Mouse (Mus musculus): Measurements from ENCODE around the gene Zfp536. TPM values are rescaled to one million over a fixed set of nuclear protein-coding genes. Genes with fewer than 3 reads are reported as not detected.

Zfp536 gene
- total RNA-seq, 2 experiments from 2014 or later, result 0.61 to 1.2 TPM

DNA sequence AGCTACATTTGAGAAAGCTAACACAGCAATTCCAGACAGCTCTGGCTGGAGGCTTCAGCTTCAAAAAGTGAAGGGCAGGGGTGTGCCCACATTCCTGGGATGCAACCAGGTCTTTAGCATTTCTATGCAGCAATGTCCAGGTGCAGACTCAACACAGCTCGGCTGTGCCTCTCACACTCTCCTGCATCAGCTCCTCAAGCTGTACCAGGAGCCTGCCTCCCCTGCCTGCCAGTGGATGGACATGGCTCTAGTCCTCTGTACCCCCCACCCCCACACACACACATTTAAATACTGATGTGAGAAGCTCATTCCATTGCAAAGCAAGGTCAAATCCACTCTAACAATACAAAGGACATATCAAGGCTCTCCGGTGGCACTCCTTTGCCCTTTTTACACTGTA, 298.0 kb downstream of the Zfp536 start:
- intact Hi-C loops (cut with DNase I), result no loop called here
- TF ChIP-seq CTCF (IDR thresholded peaks at IDR 0.05), result no peak
- DNase-seq, result no peak

DNA sequence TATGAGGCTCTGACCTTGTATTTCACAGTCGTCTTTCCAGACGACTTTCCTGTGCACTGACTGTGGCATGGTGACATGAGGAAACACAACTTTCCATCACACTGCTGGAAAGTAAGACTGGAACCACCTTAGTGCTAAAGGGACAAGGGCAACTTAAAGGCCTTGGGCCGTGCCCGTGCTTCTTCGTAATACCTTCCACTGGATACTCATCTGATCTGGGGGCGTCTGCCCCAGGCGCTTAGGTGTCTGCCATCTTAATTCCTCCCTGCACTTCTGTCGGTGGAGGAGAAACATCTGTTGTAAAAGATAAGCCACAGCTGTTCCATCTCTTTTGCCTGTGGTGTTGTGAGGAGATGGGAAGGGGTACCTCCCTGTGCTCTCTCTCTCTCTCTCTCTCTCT, 299.2 kb downstream of the Zfp536 start:
- no peak overlapping the region for H3K27ac ChIP-seq
- DNase-seq, result no peak
- intact Hi-C loops (cut with DNase I), result no loop called here
- no peak overlapping the region for H3K4me3 ChIP-seq
- no peak for TF ChIP-seq CTCF (IDR thresholded peaks at IDR 0.05)

More for the DNA sequence above, 298.0 kb downstream of the Zfp536 start:
- no peak overlapping the region for H3K4me3 ChIP-seq
- no peak overlapping the region for H3K27ac ChIP-seq

DNA sequence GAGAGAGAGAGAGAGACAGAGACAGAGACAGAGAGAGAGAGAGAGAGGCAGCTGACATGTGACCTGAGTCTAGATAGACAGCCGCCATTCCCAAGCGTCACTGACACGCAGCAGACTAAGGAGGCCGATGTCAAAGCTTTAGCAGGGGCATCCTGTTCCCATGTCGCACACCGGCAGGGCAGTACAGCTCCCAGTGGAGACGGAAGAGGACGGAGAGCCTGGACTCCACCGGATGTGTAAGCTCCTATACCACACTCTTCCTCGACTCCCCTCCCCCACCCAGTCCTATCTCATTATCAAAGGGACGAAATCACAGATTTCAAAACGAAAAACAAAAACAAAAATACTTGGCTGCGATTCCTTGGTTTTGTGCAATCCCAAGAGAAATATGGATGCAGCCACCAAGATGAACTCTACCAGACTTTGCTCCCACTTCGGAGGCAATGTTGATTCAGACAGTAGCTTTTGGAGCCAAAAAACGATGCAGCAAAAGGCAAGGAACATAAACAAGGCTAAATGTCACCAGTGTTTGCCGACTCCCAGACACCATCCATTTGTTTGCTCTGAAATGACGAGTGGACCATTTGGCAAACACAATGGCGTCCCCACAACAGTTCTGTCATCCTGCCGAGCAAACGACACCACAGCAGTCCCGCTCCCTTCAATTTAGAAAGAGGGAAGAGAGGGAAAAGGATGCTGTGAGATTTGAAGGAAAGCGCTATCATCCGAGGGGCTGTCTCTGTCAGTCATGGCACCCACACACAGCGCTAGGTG, 299.9 kb downstream of the Zfp536 start:
- no peak for DNase-seq
- no peak overlapping the region for H3K4me3 ChIP-seq
- no peak overlapping the region for H3K27ac ChIP-seq
- no peak for TF ChIP-seq CTCF (IDR thresholded peaks at IDR 0.05)
- intact Hi-C loops (cut with DNase I), result no loop called here

DNA sequence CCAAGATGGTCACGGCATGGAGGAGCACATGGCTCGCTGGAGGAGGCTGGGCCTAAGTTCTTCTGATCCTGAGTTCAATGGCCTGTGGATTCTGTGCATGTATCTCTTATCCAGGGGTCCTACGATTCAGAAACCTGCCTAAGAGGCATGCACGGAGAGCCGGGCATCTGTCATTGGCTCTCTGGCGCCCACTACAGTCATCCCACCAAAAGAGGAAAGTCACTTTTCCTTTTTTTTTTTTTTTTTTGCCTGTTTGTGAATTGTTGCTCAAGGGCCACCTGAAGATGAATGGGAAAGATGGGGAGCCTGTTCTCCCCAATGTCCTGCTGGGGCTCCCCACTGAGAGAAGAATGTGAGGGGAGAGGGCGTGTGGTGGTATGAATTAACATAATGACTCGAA, 301.7 kb downstream of the Zfp536 start:
- no peak for DNase-seq
- Histone ChIP-seq H3K4me3 (no peak overlapping the region), H3K27ac (no peak overlapping the region)
- intact Hi-C loops (cut with DNase I), result no loop called here
- TF ChIP-seq CTCF (IDR thresholded peaks at IDR 0.05), result peak; percentile 18; the same call in 1 of the 2 replicates

DNA sequence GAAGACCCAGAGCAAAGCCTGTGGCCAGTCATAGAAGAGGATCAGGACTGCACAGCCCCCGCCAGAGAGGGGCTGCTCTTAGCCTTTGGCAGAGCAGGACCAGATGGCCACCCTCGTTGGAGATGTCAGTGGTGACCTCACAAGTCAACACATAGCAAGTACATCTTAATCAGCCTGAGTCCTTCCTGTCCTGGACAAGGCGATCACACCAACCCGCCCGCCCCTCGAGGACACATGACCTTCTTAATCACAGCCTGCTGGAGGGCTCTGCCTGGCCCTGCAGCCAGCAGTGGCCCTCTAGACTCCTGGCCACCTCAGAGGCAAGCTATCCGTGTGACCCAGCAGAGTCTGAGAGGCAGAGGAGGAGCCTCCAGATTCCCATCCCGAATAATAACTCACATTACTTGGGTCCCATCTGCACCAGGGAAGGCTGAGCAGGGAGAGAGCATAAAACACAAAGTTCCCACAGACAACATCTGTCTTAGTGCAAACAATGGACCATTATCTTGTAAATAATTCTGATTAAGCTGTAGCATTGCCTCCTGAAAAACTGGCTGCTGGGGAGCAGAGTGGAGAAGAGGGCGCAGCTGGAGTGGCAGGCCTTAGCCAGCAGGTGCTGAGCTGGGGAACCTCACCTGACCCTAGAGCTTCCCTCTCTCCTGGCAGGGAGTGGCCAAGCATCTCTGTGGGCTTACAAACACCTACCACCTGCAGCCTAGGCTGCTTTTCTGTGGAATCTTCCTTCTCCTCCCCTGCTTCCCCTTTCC, 306.8 kb downstream of the Zfp536 start:
- Histone ChIP-seq H3K27ac (no peak overlapping the region), H3K4me3 (no peak overlapping the region)
- no peak for DNase-seq
- no peak for TF ChIP-seq CTCF (IDR thresholded peaks at IDR 0.05)
- intact Hi-C loops (cut with DNase I), result no loop called here

DNA sequence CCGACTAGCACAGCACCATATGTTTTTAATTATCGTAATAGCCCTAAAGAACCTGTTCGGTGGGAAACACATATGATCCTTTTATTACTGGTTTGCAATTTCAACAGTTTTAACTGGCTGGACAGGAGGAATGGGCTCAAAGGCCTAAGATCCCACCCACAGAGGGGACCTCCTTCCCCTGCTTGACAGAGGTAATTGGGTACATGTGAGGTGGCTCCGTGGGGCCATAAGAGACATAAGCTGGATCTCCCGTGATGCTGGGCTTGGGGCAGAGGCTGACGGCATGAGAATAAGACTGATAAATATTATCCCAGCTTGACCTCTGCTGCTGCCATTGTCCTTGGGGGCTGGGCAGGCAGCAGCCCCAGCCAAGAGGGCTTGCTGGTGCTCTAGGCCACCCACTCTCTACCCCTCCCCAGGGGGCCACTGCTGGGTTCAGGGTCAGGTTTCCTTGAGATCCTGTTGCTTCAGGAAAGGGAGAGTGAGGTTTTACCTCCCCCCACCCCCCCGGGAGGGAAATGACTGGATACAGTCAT, 309.2 kb downstream of the Zfp536 start:
- no peak overlapping the region for H3K27ac ChIP-seq
- DNase-seq, result no peak
- H3K4me3 ChIP-seq, result no peak overlapping the region
- intact Hi-C loops (cut with DNase I), result no loop called here
- TF ChIP-seq CTCF (IDR thresholded peaks at IDR 0.05), result no peak

DNA sequence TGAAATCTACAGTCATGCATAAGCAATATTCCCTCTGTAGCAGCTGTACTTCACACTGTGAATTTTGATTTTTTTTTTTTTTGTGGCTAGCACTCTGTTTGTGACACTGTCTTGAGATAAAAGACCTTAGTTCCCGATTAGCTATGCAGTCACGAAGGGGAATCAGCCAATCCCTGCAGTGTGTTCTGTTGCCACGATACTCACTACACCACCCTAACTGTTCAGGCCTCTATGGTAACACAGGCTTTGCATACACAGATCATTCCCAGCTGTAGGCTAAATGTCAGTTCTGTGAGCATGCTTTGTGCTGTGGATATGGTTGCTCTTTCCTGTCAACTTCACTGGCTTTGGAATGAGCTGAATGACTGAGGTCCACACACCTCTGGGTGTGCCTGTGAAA, 325.9 kb downstream of the Zfp536 start:
- no peak for TF ChIP-seq CTCF (IDR thresholded peaks at IDR 0.05)
- intact Hi-C loops (cut with DNase I), result no loop called here
- H3K27ac ChIP-seq, result no peak overlapping the region
- H3K4me3 ChIP-seq, result no peak overlapping the region
- no peak for DNase-seq

DNA sequence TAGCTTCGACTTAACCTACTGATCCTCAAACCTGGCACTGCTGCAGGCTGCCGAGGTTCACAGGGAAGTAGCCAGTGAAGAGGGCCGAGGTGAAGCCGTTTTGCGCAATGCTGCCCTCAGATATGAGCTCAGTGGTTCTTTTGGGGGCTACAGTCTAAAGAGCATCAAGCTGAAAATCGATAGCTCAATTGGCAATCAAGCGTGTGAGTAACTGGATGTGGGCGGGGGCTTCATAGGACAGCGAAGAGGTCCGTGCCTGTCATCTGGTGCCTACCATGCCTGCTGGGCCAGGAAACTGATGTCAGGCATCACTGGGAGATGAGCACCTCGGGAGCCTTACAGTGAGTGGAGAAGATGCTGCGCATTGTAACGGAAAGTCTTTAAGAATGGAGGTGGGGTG, 333.5 kb downstream of the Zfp536 start:
- TF ChIP-seq CTCF (IDR thresholded peaks at IDR 0.05), result no peak
- no peak overlapping the region for H3K27ac ChIP-seq
- no peak for DNase-seq
- H3K4me3 ChIP-seq, result no peak overlapping the region
- intact Hi-C loops (cut with DNase I), result no loop called here

DNA sequence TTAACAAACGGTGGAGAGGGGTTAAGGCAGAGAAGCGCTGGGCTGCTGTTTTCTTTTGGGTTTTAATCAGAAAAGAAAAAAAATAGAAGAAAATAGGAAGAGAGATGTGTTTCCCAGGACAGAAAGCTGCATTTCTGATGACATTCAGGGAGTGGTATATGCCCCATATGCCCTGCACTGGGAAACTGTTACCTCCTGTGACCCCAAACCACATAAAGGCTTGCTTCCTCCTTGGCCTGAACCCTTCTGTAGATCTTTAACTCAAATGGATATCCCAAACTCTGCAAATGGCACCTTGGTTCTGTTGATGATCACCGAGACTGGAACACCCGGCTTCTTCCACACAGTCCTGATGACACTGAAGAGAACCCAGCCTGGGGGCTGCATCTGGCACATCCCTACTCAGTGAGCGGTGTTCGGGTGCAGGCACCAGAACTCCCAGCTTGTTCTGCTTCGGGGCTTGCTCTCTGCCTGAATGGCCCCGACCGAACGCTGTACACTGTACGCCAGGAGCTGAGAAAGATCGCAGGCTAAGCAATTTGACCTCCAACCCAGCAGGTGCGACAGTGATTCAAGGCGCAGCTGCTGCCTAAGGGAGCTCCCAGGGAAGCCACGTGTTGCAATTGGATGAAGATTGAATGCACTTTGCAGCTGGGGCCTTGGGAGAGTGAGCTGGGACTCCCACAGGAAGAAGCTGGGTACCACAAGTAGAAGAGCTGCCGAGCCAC, 334.2 kb downstream of the Zfp536 start:
- intact Hi-C loops (cut with DNase I), result no loop called here
- Histone ChIP-seq H3K4me3 (no peak overlapping the region), H3K27ac (no peak overlapping the region)
- DNase-seq, result peak; percentile 23
- TF ChIP-seq CTCF (IDR thresholded peaks at IDR 0.05), result no peak

DNA sequence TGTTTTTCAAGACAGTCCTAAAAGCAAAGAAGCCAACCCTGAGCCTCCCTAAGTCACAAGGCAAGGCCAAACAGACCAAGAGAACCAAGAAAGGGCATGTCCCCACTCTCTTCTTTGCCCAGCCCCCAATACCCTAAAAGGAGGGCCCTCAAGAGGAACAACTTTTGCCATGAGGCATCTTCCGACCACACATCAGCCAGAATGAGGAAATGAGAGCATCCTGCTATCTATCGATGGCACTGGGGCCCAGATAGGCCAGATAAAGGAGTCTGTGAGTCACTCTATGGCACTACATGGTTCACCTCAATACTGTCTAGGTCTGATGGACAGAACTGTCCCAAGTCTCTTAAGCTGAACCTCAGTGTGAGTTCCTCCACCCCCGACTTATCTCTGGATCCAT, 335.6 kb downstream of the Zfp536 start:
- Histone ChIP-seq H3K4me3 (no peak overlapping the region), H3K27ac (no peak overlapping the region)
- no peak for TF ChIP-seq CTCF (IDR thresholded peaks at IDR 0.05)
- intact Hi-C loops (cut with DNase I), result no loop called here
- no peak for DNase-seq

DNA sequence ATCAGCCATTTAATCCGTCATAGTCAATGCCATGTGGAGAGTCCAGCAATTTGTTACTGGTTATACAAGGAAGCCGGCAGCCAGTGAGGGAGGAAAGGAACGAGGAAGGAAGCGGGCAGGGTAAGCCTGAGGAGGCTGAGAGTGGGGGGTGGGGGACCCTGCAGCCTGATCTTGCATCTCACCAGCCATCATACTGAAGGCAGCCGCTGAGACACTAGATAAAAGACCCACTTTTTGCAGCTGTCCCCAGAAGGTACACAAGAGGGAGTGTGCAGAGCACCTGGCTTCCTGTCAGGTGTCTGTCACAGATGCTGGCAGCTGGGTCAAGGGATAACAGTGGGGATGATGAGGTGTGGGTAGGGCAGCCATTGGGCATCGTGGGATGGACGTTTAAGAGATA, 340.3 kb downstream of the Zfp536 start:
- Histone ChIP-seq H3K27ac (no peak overlapping the region), H3K4me3 (no peak overlapping the region)
- intact Hi-C loops (cut with DNase I), result no loop called here
- no peak for DNase-seq
- no peak for TF ChIP-seq CTCF (IDR thresholded peaks at IDR 0.05)

DNA sequence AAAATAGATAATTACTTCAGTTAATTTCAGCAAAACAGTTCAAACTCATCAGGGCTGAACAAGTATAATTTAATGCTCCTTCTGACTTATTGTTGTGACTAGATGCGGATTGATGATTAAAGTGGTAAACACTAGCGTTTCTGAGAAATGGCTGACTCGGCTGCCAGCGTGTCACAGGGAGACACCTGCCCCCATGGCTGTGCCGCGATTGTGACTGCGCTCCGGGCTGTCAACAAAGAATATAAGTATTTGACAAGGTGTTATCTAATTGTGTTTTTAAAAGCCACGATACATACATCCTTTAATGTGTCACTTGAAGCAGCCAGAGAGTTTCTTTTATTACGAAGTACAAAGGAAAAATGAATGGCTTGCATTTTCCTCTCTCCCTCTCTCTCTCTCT, 342.0 kb downstream of the Zfp536 start:
- no peak for DNase-seq
- TF ChIP-seq CTCF (IDR thresholded peaks at IDR 0.05), result no peak
- no peak overlapping the region for H3K27ac ChIP-seq
- intact Hi-C loops (cut with DNase I), result no loop called here
- no peak overlapping the region for H3K4me3 ChIP-seq

DNA sequence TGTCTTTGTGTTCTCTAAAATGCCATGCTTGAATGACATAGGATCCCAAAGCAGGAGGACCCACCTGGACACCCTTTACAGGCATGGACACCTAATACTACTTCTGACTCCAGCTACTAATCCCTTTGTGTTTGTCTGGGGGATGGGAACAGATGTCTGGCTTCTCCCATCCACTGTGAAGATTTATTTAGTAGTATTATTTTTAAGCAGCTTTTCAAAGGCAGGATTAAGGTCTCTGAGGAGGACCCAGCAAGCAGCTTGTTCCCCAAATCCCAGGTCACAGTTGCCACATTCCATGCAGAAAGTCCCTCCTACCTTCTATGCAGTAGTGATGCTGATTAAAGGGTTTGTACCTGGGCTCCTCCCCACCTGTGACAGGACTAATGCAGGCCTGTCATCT, 347.4 kb downstream of the Zfp536 start:
- no peak for DNase-seq
- intact Hi-C loops (cut with DNase I), result no loop called here

More for the DNA sequence above, 347.4 kb downstream of the Zfp536 start:
- H3K4me3 ChIP-seq, result no peak overlapping the region
- no peak for TF ChIP-seq CTCF (IDR thresholded peaks at IDR 0.05)
- no peak overlapping the region for H3K27ac ChIP-seq
